Mouse (Mus musculus): Measurements from ENCODE around the gene Ephx3.
A peak's percentile ranks its signal among the peaks of the same experiment; 100 is the strongest.
"Not testable (repeated sequence)": the region's sequence is repeated elsewhere in the genome, so short reads cannot be mapped to it uniquely, and the experiment has no call there.

Gene Ephx3

DNA sequence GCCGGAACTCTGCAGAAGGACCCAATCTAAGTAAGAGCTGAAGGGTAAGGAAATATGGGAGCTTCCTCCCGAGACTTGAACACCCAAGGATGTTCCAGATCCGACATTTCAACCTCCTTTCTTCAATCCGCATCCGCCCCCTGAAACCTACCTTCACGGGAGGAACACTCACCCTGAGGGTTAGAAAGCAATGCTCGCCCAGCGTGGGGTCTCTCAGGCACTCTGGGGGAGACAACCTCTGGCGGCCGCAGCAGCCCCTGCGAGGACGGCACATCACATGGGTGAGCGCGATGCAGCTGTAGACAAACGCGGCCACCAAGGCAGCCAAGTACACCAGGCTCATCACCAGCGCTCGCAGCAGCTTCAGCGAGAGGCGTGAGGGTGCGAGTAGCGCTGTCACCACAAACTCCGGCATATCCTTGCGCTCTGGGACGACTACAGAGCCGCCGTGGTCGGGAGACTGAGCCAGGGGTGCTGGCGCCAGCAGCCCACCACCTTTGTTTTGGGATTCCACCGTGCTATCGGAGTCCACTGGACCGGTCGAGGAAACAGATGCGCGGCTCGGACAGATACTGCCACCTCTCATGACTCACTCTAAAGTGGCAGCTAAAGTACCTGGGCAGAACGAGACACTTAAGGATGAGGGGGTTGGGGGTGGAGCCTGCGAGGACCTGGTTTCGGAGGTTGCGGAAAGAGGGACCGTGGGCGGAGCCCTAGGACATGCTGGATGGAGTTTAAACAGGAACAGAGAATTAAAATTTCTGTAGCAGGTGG, at the start of gene Ephx3:
Gene Ephx3 (minus strand): TSS at position 687 of the 774 bp plus-strand sequence.
- DNase-seq (ENCODE audit: low spot score) = no peak

DNA sequence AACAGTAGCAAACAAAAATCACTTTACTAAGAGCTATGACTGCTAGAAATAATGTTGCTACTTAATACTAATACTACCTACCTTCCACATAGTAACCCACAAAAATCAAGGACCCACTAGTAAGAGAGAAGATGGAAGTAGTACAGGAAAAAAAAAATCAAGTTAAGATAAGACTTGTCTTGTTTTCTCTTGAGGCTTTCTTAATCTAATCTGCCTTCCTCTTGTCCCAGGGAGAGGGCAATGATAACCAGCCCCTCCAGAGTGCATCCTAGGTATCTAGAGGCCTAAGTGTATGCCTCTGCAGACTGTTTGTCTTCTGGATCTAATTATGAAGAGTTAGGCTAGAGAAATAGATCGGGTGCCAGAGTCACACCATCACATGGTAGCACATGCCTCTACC, 49.2 kb upstream of the Ephx3 start:
- DNase-seq (ENCODE audit: low spot score) = no peak

DNA sequence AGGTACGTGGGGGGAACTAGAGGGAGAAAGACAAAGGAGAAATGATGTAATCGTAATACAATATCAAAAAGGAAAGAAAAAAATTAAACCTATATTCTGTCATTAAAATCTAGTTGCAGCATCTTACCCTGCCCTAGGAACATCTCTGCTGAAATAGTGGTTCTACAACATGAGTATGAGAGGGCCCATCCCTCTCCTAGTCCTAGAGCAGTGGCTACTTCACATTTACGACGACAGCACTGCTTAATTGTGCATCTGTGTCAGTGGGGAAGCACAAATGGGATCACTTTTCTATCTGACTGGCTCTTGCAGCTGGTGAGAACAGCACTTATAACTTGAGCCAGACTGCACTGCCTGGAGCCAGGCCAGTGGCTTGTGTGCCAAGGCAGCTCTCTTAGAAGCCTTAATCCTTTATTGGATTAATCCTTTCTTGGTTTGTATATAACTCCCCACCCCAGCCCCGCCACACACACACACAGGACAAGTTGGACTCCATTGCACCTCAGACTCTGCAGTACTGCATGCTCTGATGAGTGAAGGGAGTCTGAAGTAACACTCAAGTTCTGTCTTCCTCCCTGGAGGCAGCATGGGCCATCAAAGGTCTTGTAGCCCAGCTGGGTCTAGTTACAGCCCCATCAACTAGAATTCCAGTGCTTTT, 46.3 kb upstream of the Ephx3 start:
- peak; percentile 83 for DNase-seq (ENCODE audit: low spot score)

GRCm38 (mm10) chr17:32233174-32233573, 43.8 kb upstream of the Ephx3 start:
- DNase-seq (ENCODE audit: low spot score) = no peak

DNA sequence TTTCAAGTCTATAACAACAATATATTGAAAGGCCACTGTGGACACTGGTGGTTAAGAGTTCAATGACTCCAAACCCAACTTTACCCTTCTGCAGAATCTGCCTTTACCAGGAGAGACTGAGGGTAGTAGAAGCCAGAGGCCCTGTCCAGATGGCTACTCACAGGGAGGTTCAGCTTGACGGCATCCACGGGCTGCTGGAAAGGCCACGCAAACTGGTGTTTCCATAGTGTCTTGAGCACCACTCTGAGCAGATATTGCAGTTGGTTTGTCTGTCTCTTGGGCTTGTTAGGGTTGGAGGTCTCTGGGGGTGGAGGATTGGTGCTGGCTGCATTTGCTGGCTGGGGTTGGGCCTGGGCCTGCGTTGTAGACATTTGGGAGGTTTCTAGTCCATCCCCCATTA, 39.9 kb upstream of the Ephx3 start:
- DNase-seq (ENCODE audit: low spot score) = no peak

GRCm38 (mm10) chr17:32220873-32221272, 31.5 kb upstream of the Ephx3 start:
- peak; percentile 25 for DNase-seq (ENCODE audit: low spot score)

- DNase-seq (ENCODE audit: low spot score) = not testable (repeated sequence)
Observed at GRCm38 (mm10) chr17:32215587-32215986, 26.2 kb upstream of the Ephx3 start.

- DNase-seq (ENCODE audit: low spot score) = not testable (repeated sequence)
Observed at GRCm38 (mm10) chr17:32211554-32211953, 22.2 kb upstream of the Ephx3 start.

- peak; percentile 78 for DNase-seq (ENCODE audit: low spot score)
Observed at GRCm38 (mm10) chr17:32209752-32210151, 20.4 kb upstream of the Ephx3 start.

GRCm38 (mm10) chr17:32209144-32209543, 19.8 kb upstream of the Ephx3 start:
- peak; percentile 86 for DNase-seq (ENCODE audit: low spot score)

DNA sequence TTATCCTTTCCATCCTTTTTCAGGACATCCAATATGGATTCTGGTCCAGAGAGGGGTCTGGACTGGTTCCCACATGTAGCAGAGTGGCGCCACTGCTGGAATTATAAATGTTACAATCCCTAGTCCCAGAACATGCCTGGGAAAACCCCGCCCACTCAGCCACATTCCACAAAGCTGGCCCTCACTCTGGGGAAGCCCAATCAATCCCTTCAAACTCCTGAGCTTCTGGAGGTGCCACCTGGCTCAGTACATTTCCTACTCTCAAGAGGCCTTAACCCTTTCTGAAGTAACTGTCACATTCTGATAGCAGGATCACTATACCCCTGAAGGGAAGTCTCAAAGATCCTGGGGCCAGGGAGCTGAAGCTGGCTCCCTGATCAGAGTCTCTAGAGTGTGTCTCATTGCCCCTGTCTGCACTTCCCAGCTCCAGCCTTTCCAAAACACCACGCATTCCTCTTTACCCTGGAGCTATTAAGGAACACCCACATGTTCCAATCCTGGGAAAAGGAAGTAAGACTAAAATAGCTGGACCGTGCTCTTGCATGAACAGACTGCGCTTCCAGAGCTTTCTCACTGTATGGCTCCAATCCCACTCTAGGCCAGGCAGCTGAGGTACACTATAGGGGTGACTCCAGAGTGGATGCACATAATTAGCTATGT, 18.4 kb upstream of the Ephx3 start:
- DNase-seq (ENCODE audit: low spot score) = peak; percentile 89

DNA sequence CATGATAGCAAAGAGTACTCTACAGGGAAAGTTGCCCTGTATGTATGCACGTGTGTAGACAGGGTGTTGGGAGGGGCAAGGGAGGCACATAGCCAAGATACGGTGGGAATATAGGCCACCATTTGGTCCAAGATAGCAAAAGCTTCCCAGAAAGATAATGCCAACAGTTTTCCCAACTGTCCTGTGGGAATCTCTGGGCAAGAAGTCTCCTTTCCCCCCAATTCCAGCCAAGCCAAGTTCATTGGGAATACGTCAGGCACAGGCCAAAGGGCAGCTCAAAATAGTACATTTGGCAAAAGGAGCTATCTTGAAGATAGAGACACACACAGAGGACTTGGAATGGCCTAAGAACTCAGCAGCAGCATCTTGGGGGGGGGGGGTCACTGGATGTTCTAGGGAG, 16.0 kb upstream of the Ephx3 start:
- peak; percentile 90 for DNase-seq (ENCODE audit: low spot score)

GRCm38 (mm10) chr17:32202972-32203371, 13.6 kb upstream of the Ephx3 start:
- DNase-seq (ENCODE audit: low spot score) = no peak

DNA sequence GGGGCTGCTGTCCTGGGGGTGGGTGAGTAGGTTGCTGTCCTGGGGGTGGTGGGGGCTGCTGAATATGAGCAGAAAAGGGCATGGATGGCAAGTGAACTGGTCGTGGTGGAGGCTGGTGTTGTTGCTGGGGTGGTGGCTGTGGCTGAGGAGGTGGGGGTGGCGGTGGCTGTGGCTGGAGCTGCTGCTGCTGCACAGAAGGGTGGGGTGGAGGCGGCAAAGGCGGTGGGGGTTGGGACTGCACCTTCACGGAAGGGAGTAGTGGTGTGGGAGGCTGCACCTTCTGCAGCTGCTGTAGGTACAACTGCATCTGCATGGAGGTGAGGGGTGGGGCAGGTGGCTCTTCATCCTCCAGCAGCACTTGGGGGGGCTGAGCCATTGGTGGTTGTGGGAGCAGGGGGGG, 11.7 kb upstream of the Ephx3 start:
- DNase-seq (ENCODE audit: low spot score) = no peak

DNA sequence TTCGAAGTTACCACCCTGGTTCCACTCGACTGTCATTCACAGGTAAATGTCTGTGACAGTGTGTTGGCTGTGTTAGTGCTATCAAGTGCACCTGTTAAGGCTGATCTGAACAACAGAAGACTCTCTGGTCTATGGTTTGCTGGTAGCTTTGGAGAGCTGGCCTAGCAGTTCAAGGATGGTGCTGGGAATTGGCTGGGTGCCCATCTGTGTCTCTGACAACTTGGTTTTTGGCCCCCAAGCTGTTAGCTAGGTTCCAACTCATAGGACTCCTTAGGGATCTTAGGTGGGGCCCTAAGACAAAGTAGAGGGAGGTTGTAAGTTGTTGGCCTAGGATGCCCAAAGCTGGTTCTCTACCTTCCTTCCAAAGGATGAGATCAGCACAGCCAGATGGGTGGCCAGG, 10.4 kb upstream of the Ephx3 start:
- DNase-seq (ENCODE audit: low spot score) = no peak

- DNase-seq (ENCODE audit: low spot score) = no peak
Observed at GRCm38 (mm10) chr17:32197156-32197555, 7.8 kb upstream of the Ephx3 start.

DNA sequence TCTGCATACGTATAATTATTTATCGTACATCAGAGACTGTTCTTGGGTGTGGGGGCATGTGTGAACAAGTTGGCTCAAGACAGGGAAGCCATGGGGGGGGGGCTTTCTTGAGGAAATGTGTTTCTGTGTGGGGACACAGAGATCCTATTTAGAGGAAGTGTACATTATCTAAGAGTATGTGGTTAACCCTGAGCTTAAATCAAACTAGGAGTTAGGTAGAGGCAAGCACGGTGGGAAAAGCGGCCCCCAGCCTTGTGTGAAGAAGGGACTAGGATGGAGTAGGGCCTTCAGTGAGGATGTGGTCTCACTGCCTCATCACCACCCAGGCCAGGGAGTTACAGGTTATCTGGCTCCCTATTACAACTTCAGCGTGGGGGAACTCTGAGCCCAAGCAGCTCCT, 6.4 kb upstream of the Ephx3 start:
- no peak for DNase-seq (ENCODE audit: low spot score)

DNA sequence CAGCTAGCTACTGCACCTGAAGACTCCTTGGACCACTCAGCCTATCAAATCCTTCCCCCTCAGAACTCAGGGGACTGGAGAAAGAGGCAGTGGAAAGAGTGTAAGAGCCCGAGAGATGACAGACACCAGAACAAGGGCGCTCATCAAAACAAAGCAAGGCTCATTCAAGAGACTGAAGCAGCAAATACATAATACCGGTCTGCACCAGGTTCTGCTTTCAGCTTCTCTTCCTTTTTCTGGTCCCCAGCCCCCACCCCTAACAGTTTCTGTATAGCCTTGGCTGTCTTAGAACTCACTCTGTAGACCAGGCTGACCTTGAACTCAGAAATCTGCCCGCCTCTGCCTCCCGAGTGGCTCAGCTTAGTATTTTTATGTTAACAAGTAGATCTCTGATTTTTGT, 3.7 kb upstream of the Ephx3 start:
- DNase-seq (ENCODE audit: low spot score) = no peak

- DNase-seq (ENCODE audit: low spot score) = no peak
Observed at GRCm38 (mm10) chr17:32189850-32190249, 501 bp upstream of the Ephx3 start.

GRCm38 (mm10) chr17:32183017-32183416, 6.3 kb downstream of the Ephx3 start:
- DNase-seq (ENCODE audit: low spot score) = no peak

- DNase-seq (ENCODE audit: low spot score) = no peak
Observed at GRCm38 (mm10) chr17:32179621-32180491, 9.5 kb downstream of the Ephx3 start.

- DNase-seq (ENCODE audit: low spot score) = no peak
Observed at GRCm38 (mm10) chr17:32176919-32177318, 12.4 kb downstream of the Ephx3 start.
